Mouse (Mus musculus) MEL (cell line): ENCODE measurements around the gene Grrp1. TPM values are rescaled to one million over a fixed set of nuclear protein-coding genes. Genes with fewer than 3 reads are reported as not detected.

Source experiments
- DNase-seq: peaks from one replicate; pipeline ENCODE4 v3.0.0; 2011; ENCODE audit warnings: low read depth, low spot score
- H3K27ac ChIP-seq: 2 replicates; pipeline ENCODE4 v1.5.1; 2012; ENCODE audit warnings: low read depth, mild to moderate bottlenecking, control low read depth, low read length, moderate library complexity; ENCODE audit not compliant: control insufficient read depth
- H3K27me3 ChIP-seq, 2 experiments: fragments of 150-350 bp in 1 of 2; sonication (generic) in 1 of 2; 2 replicates each; pipeline ENCODE4 v1.6.1; 2012; ENCODE audit warnings: low read length in 2 of 2, mild to moderate bottlenecking in 2 of 2, improper control_type of control experiment in 1 of 2, moderate library complexity in 1 of 2; ENCODE audit not compliant: insufficient read depth in 2 of 2, control insufficient read depth in 1 of 2
- H3K36me3 ChIP-seq, 2 experiments: 2 replicates each; pipeline ENCODE4 v1.6.1; 2012 to 2014; ENCODE audit warnings: low read length in 2 of 2, improper control_type of control experiment in 1 of 2, inconsistent platforms in 1 of 2, mild to moderate bottlenecking in 1 of 2; ENCODE audit not compliant: insufficient read depth in 2 of 2, control insufficient read depth in 1 of 2
- H3K4me1 ChIP-seq, 2 experiments: fragments of 150-350 bp in 1 of 2; sonication (generic) in 1 of 2; 2 replicates each; pipeline ENCODE4 v1.6.1; 2012; ENCODE audit warnings: low read length in 2 of 2, improper control_type of control experiment in 1 of 2, mild to moderate bottlenecking in 1 of 2; ENCODE audit not compliant: insufficient read depth in 2 of 2, control insufficient read depth in 1 of 2
- H3K4me3 ChIP-seq, 2 experiments: fragments of 150-350 bp in 1 of 2; sonication (generic) in 1 of 2; 2 replicates each; pipeline ENCODE4 v1.5.1; 2012; ENCODE audit warnings: low read depth in 2 of 2, low read length in 2 of 2, mild to moderate bottlenecking in 2 of 2, moderate library complexity in 2 of 2, control low read depth in 1 of 2, improper control_type of control experiment in 1 of 2; ENCODE audit not compliant: control insufficient read depth in 1 of 2, insufficient read depth in 1 of 2
- H3K79me2 ChIP-seq: 2 replicates; pipeline ENCODE4 v1.6.1; 2012; ENCODE audit warnings: mild to moderate bottlenecking, low read length, moderate library complexity; ENCODE audit not compliant: control insufficient read depth, poor library complexity, insufficient read depth
- H3K9ac ChIP-seq: 2 replicates; pipeline ENCODE4 v1.6.1; 2012; ENCODE audit warnings: low read depth, mild to moderate bottlenecking, control low read depth, low read length, moderate library complexity; ENCODE audit not compliant: control insufficient read depth, poor library complexity, severe bottlenecking
- H3K9me3 ChIP-seq: fragments of 150-350 bp; sonication (generic); replicated peaks from 2 replicates; pipeline ENCODE4 v1.6.1; 2012; ENCODE audit warnings: mild to moderate bottlenecking, low read length, improper control_type of control experiment, moderate library complexity; ENCODE audit not compliant: insufficient read depth
- CHD1 ChIP-seq: IDR thresholded peaks from 2 replicates; pipeline ENCODE4 v1.6.1; 2012; ENCODE audit warnings: low read depth, mild to moderate bottlenecking, inconsistent platforms, low read length, improper control_type of control experiment
- CTCF ChIP-seq, 3 experiments: IDR thresholded peaks in 2 of 3; conservative IDR thresholded peaks in 1 of 3; 2 replicates each; pipeline ENCODE4 v1.5.1; 2011 to 2012; ENCODE audit warnings: low read length in 3 of 3, low read depth in 2 of 3, mild to moderate bottlenecking in 2 of 3, improper control_type of control experiment in 1 of 3, inconsistent platforms in 1 of 3, mixed read lengths in 1 of 3, moderate library complexity in 1 of 3; ENCODE audit not compliant: control insufficient read depth in 1 of 3, insufficient read depth in 1 of 3, poor library complexity in 1 of 3, severe bottlenecking in 1 of 3
- EP300 ChIP-seq, 2 experiments: IDR thresholded peaks; 2 replicates each; pipeline ENCODE4 v1.6.1; 2011; ENCODE audit warnings: improper control_type of control experiment in 2 of 2, low read length in 2 of 2, low read depth in 1 of 2, mild to moderate bottlenecking in 1 of 2
- HCFC1 ChIP-seq: IDR thresholded peaks from 2 replicates; pipeline ENCODE4 v1.6.1; 2012; ENCODE audit warnings: low read depth, mild to moderate bottlenecking, inconsistent platforms, low read length, improper control_type of control experiment, moderate library complexity
- JUND ChIP-seq: IDR thresholded peaks from 2 replicates; pipeline ENCODE4 v1.6.1; 2011; ENCODE audit warnings: low read depth, mild to moderate bottlenecking, improper control_type of control experiment, low read length
- MAZ ChIP-seq: IDR thresholded peaks from 2 replicates; pipeline ENCODE4 v1.6.1; 2012; ENCODE audit warnings: low read depth, mild to moderate bottlenecking, inconsistent platforms, low read length, improper control_type of control experiment
- MEF2A ChIP-seq: IDR thresholded peaks from 2 replicates; pipeline ENCODE4 v1.6.1; 2014; ENCODE audit warnings: low read depth, mild to moderate bottlenecking, inconsistent platforms, low read length, improper control_type of control experiment; ENCODE audit not compliant: poor library complexity, insufficient replicate concordance, severe bottlenecking; ENCODE audit errors: extremely low read depth
- POLR2AphosphoS5 ChIP-seq: IDR thresholded peaks from 2 replicates; pipeline ENCODE4 v1.6.1; 2012; ENCODE audit warnings: low read depth, borderline replicate concordance, mild to moderate bottlenecking, inconsistent platforms, low read length, moderate library complexity, mixed read lengths
- RAD21 ChIP-seq: IDR thresholded peaks from 2 replicates; pipeline ENCODE4 v1.6.1; 2011; ENCODE audit warnings: mild to moderate bottlenecking, low read depth, low read length, improper control_type of control experiment
- SIN3A ChIP-seq: IDR thresholded peaks from 2 replicates; pipeline ENCODE4 v1.6.1; 2012; ENCODE audit warnings: low read length, improper control_type of control experiment, inconsistent platforms
- UBTF ChIP-seq: IDR thresholded peaks from 2 replicates; pipeline ENCODE4 v1.6.1; 2012; ENCODE audit warnings: low read depth, mild to moderate bottlenecking, inconsistent platforms, low read length, improper control_type of control experiment, moderate library complexity, borderline replicate concordance; ENCODE audit not compliant: insufficient read depth
- USF1 ChIP-seq: IDR thresholded peaks from 2 replicates; pipeline ENCODE4 v1.6.1; 2014; ENCODE audit warnings: low read depth, mild to moderate bottlenecking, inconsistent platforms, low read length, improper control_type of control experiment, moderate library complexity
- USF2 ChIP-seq, 2 experiments: IDR thresholded peaks; 2 replicates each; pipeline ENCODE4 v1.6.1; 2011 to 2012; ENCODE audit warnings: improper control_type of control experiment in 2 of 2, low read length in 2 of 2, borderline replicate concordance in 1 of 2, inconsistent platforms in 1 of 2, low read depth in 1 of 2, mild to moderate bottlenecking in 1 of 2; ENCODE audit not compliant: insufficient read depth in 1 of 2
- ZKSCAN1 ChIP-seq: IDR thresholded peaks from 2 replicates; pipeline ENCODE4 v1.6.1; 2012; ENCODE audit warnings: low read depth, mild to moderate bottlenecking, inconsistent platforms, low read length, improper control_type of control experiment, moderate library complexity
- ZNF384 ChIP-seq: IDR thresholded peaks from 2 replicates; pipeline ENCODE4 v1.6.1; 2012; ENCODE audit warnings: low read depth, mild to moderate bottlenecking, inconsistent platforms, low read length, improper control_type of control experiment
- polyA plus RNA-seq, 2 experiments: library from polyadenylated mRNA; stranded (reverse) in 1 of 2; unstranded in 1 of 2; fragments of >175 nt in 1 of 2; fragments of >200 nt in 1 of 2; gene quantifications; 2 replicates each; pipeline versions ENCODE4 v1.2.1 to v1.2.4; 2012; ENCODE audit warnings: low replicate concordance in 2 of 2, low read depth in 1 of 2; ENCODE audit not compliant: insufficient read length in 2 of 2, insufficient read depth in 1 of 2, missing spikeins in 1 of 2
- total RNA-seq: library from RNA; depleted of rRNA; stranded (reverse); fragments of 300-350 nt; gene quantifications from 2 replicates; pipeline ENCODE4 v1.2.3, GENCODE M21; 2012

The Grrp1 gene
- total and polyA plus RNA-seq, 3 experiments: not detected

DNA sequence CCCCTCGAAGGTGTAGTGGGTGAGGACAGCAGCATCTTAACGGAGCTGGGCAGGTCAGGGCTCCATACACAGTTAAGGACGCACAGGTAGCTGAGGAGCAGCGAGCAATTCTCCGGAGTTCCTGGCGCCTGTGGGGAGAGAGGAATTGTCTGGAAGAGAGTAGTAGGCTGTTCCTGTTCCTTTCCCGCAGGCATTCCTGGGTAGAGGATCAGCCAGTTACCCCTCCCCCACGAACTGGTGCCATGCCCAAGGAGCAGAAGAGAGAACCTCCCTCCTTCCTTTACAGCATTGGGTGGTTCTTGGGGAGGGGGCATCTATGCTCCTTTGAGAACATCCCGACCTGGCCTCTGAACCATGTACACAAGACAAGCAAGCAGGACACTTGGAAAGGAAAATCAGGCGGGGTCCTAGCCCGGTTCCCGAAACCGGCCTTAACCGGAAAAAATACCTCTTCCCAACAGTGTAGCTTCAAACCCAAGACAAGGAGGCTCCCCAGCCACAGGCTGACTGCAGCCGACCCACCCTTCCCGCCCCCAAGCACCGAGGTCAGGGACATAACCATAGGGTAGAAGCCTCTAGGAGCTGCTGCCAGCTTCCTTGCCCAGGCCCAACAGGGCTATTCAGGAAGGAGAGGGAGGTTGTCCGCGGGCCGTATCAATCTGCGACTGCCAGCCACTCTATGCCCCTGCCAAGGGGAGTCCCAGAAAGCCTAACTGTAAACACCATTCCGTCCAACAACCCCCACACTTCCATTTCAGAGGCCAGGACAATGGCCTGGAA lies 1.6 kb downstream of the Grrp1 start:
- no peak overlapping the region for H3K4me3 ChIP-seq
- no peak overlapping the region for H3K27ac ChIP-seq
- no peaks in the 10 kb centered on the region for H3K9me3 ChIP-seq
- no peaks in the 10 kb centered on the region for H3K36me3 ChIP-seq
- no peaks in the 10 kb centered on the region for H3K79me2 ChIP-seq
- H3K9ac ChIP-seq: no peak overlapping the region
- no peak for DNase-seq
- no peaks in the 10 kb centered on the region for H3K27me3 ChIP-seq
- TF ChIP-seq CTCF (IDR thresholded peaks at IDR 0.05 in 2 of 3, conservative IDR thresholded peaks at IDR 0.05 in 1 of 3; ENCODE audit: control insufficient read depth in 1 of 3, insufficient read depth in 1 of 3, low read depth in 2 of 3, low read length in 3 of 3, poor library complexity in 1 of 3, severe bottlenecking in 1 of 3): no peak
- no peak for TF ChIP-seq UBTF
- TF ChIP-seq EP300 (IDR thresholded peaks at IDR 0.05; ENCODE audit: low read depth in 1 of 2, low read length in 2 of 2): no peak
- no peak for TF ChIP-seq RAD21
- TF ChIP-seq, all 39 proteins: peak for 0
- peaks cover 2 to 3% of the 10 kb centered on the region in 2 experiments; a peak in 1 of 4 replicates for H3K4me1 ChIP-seq

DNA sequence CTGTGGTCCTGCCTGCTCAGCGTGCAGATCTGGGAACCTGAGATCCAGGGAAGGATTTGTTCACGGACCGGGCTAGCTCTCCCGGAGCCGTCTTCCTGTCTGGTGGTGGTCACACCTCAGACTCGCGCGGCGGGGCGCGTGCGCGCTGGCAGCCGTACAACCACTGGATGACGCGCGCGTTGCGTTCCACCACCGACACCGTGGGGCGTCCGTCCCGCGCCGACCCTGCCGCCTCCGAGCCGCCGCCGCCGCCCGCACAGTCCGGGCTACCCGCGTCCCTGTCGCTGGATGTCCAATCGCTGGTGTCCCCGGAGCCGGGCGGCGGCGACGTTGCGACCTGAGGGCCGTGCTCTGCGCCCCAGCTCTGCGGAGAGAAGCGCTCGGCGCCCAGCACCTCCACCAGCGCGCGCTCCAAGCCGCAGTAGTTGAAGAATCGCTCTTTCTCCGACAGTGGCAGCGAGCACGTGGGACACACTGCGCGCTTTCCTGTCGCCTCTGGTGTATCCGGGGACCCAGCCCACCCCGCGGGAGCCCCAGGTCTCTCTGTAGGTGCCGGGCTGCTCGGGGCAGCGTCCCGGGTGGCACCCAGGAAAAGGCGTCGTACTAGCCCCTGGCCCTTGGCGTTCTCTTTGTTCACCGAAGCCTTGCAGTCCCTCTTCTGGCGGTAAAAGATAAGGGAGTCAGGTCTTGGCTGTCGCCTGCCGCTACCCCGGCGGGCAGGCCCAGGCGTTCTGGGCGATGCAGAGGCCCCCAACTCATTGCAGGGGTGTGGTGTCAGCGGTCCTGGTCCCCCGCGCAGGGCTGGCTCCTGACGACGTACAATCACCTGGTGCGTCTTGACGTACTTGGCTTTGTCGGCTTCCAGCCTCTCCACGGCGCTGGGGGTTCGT lies 2.4 kb downstream of the Grrp1 start:
- Histone ChIP-seq H3K36me3 (no peaks in the 10 kb centered on the region), H3K4me3 (no peak overlapping the region), H3K79me2 (no peaks in the 10 kb centered on the region), H3K27me3 (no peaks in the 10 kb centered on the region), H3K9ac (no peak overlapping the region), H3K27ac (no peak overlapping the region), H3K4me1 (peaks cover 2 to 3% of the 10 kb centered on the region in 2 experiments; a peak in 1 of 4 replicates), H3K9me3 (no peaks in the 10 kb centered on the region)
- DNase-seq: no peak
- TF ChIP-seq JUND: no peak
- TF ChIP-seq MAZ: no peak
- TF ChIP-seq UBTF: no peak

DNA sequence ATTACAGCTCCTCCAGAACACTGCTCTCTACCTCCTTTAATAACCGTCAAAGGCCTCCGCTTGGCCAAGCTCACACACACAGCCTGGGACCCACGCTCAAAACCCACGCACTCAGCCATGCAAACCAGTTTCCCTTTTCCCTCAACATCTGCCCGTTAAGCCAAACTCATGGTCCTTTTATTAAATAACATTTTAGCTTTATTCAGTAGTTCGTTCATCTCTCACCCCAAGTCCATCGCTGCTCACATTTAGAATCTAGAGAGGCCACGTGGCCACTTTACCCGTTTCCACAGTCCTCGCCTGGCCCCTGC lies 3.0 kb downstream of the Grrp1 start:
- TF ChIP-seq ZKSCAN1 (no peak), MAZ (no peak), HCFC1 (no peak), CHD1 (no peak), USF1 (no peak), CTCF (IDR thresholded peaks at IDR 0.05 in 2 of 3, conservative IDR thresholded peaks at IDR 0.05 in 1 of 3; ENCODE audit: control insufficient read depth in 1 of 3, insufficient read depth in 1 of 3, low read depth in 2 of 3, low read length in 3 of 3, poor library complexity in 1 of 3, severe bottlenecking in 1 of 3) (no peak), RAD21 (no peak), SIN3A (no peak), USF2 (IDR thresholded peaks at IDR 0.05; ENCODE audit: borderline replicate concordance in 1 of 2, insufficient read depth in 1 of 2, low read depth in 1 of 2, low read length in 2 of 2) (no peak), POLR2AphosphoS5 (no peak), ZNF384 (no peak), EP300 (IDR thresholded peaks at IDR 0.05; ENCODE audit: low read depth in 1 of 2, low read length in 2 of 2) (no peak), MEF2A (no peak)
- no peak for DNase-seq
- Histone ChIP-seq H3K9ac (no peak overlapping the region), H3K4me3 (no peak overlapping the region), H3K9me3 (no peaks in the 10 kb centered on the region), H3K36me3 (peaks cover 0 to under 1% of the 10 kb centered on the region in 2 experiments; a peak in 1 of 4 replicates), H3K27ac (no peak overlapping the region), H3K27me3 (no peaks in the 10 kb centered on the region), H3K4me1 (peaks cover 2 to 8% of the 10 kb centered on the region in 2 experiments; a peak in 2 of 4 replicates), H3K79me2 (no peaks in the 10 kb centered on the region)
